Mouse (Mus musculus) layer of hippocampus, postnatal 14 days (tissue): ENCODE data around the gene Ghrl. TPM values are rescaled to one million over a fixed set of nuclear protein-coding genes. Genes with fewer than 3 reads are reported as not detected.
"Not testable (repeated sequence)": the region's sequence is repeated elsewhere in the genome, so short reads cannot be mapped to it uniquely, and the experiment has no call there.

Source experiments
- DNase-seq, 2 experiments: peaks; one replicate each; pipeline ENCODE4 v3.0.0; 2021 to 2022; ENCODE audit warnings: low spot score in 2 of 2, mixed read lengths in 1 of 2
- total RNA-seq, 2 experiments: library from RNA; stranded (reverse); gene quantifications; 2 replicates each; pipeline ENCODE4 v1.2.3; 2021

Ghrl gene
- total RNA-seq, 2 experiments from 2014 or later = 0.79 TPM; not detected in 1

GRCm38 (mm10) chr6:113696582-113697221 lies 23.0 kb downstream of the Ghrl start, which contains the start of gene Tatdn2:
Gene Tatdn2 (plus strand): TSS chr6:113697050.
- DNase-seq = peak; percentile 91 to 97

GRCm38 (mm10) chr6:113695766-113696355 lies 23.8 kb downstream of the Ghrl start:
- DNase-seq = no peak

- DNase-seq = no peak
Observed at GRCm38 (mm10) chr6:113695203-113695602, 24.5 kb downstream of the Ghrl start.

GRCm38 (mm10) chr6:113693377-113693776 lies 26.3 kb downstream of the Ghrl start:
- DNase-seq = no peak

GRCm38 (mm10) chr6:113692661-113693133 lies 27.0 kb downstream of the Ghrl start:
- no peak for DNase-seq

GRCm38 (mm10) chr6:113691084-113691462 lies 28.6 kb downstream of the Ghrl start:
- no peak for DNase-seq

- no peak for DNase-seq
Observed at GRCm38 (mm10) chr6:113690400-113691083, 29.1 kb downstream of the Ghrl start.

- no peak for DNase-seq
Observed at GRCm38 (mm10) chr6:113690008-113690399, 29.7 kb downstream of the Ghrl start.

- DNase-seq = no peak
Observed at GRCm38 (mm10) chr6:113686551-113687125, 33.0 kb downstream of the Ghrl start.

- no peak for DNase-seq
Observed at GRCm38 (mm10) chr6:113683081-113683825, 36.4 kb downstream of the Ghrl start.

- peak; percentile 69 to 78 for DNase-seq
Observed at GRCm38 (mm10) chr6:113681271-113681670, 38.4 kb downstream of the Ghrl start.

GRCm38 (mm10) chr6:113679993-113680566 lies 39.6 kb downstream of the Ghrl start:
- DNase-seq = no peak

GRCm38 (mm10) chr6:113678246-113679012 lies 41.3 kb downstream of the Ghrl start:
- DNase-seq = peak in 1 of 2 experiments; percentile 56

- DNase-seq = no peak
Observed at GRCm38 (mm10) chr6:113677070-113677734, 42.5 kb downstream of the Ghrl start.

- DNase-seq = no peak
Observed at GRCm38 (mm10) chr6:113675991-113676390, 43.7 kb downstream of the Ghrl start.

- no peak for DNase-seq
Observed at GRCm38 (mm10) chr6:113675234-113675633, 44.4 kb downstream of the Ghrl start.

- no peak for DNase-seq
Observed at GRCm38 (mm10) chr6:113672989-113673388, 46.7 kb downstream of the Ghrl start.

GRCm38 (mm10) chr6:113672029-113672428 lies 47.7 kb downstream of the Ghrl start:
- not testable (repeated sequence) for DNase-seq

- DNase-seq = no peak
Observed at GRCm38 (mm10) chr6:113669821-113670220, 49.9 kb downstream of the Ghrl start.
